In genomic region chr11:90616431-90616830, GRCm38 (mm10) we compare ENCODE assay signal across 10 mouse cellular contexts. TPM values are rescaled to one million over a fixed set of nuclear protein-coding genes. Genes with fewer than 3 reads are reported as not detected.
DNase-seq lines count a peak whose midpoint lies in the region; ATAC-seq and TF ChIP-seq lines count a peak whose summit lies in the region.
"Had no signal": no experiment of that assay in that cellular context is flagged by ENCODE, and none has a peak within 500 bp of the region (broad histone marks: within the 10 kb centered on the region; RNA-seq: fewer than 3 reads in every experiment).

No protein-coding gene starts in this region.

- no peak overlapping the region for H3K27ac ChIP-seq in embryonic facial prominence, embryonic 11.5 days (replicated peaks; ENCODE audit: low read depth, low read length)
- H3K27ac ChIP-seq in embryonic facial prominence, embryonic 10.5 days (replicated peaks): no peak overlapping the region
- H3K27ac ChIP-seq: midbrain, embryonic 13.5 days had no signal

- no peak for ATAC-seq in embryonic facial prominence, embryonic 11.5 days (replicated peaks; ENCODE audit: insufficient number of reproducible peaks, low FRiP score, low TSS enrichment, low read depth)
- ATAC-seq: midbrain, embryonic 13.5 days had no signal

- H3K9ac ChIP-seq in embryonic facial prominence, embryonic 11.5 days (replicated peaks; ENCODE audit: low read length): no peak overlapping the region
- H3K9ac ChIP-seq: midbrain, embryonic 13.5 days had no signal

- peak; percentile 36; the same call in 1 of the 2 replicates for TF ChIP-seq CTCF in lung, adult 2 months (IDR thresholded peaks at IDR 0.05; ENCODE audit: insufficient read depth, low read length)
- TF ChIP-seq CTCF in brain, embryonic 14.5 days (IDR thresholded peaks at IDR 0.05; ENCODE audit: borderline replicate concordance, extremely low read depth, insufficient read depth, insufficient read length): no peak

- H3K4me1 ChIP-seq in embryonic facial prominence, embryonic 11.5 days (ENCODE audit: control insufficient read depth, insufficient read depth, low read length): no peaks in the 10 kb centered on the region
- H3K4me1 ChIP-seq in embryonic facial prominence, embryonic 10.5 days: no peaks in the 10 kb centered on the region
- H3K4me1 ChIP-seq in lung, adult 2 months (ENCODE audit: control insufficient read depth, insufficient read depth, low read length): peaks cover 6% of the 10 kb centered on the region; the same call in 1 of the 2 replicates
- H3K4me1 ChIP-seq: midbrain, embryonic 13.5 days had no signal

- TF ChIP-seq POLR2A in lung, adult 2 months (IDR thresholded peaks at IDR 0.05; ENCODE audit: borderline replicate concordance, extremely low read depth, low read depth, low read length): no peak
- TF ChIP-seq POLR2A in brain, embryonic 14.5 days (IDR thresholded peaks at IDR 0.05; ENCODE audit: borderline replicate concordance, extremely low read depth, insufficient read depth, insufficient read length, poor library complexity, severe bottlenecking): no peak

- H3K27me3 ChIP-seq in embryonic facial prominence, embryonic 11.5 days (ENCODE audit: control insufficient read depth, insufficient read depth, low read length): no peaks in the 10 kb centered on the region
- H3K27me3 ChIP-seq in embryonic facial prominence, embryonic 10.5 days (replicated peaks; ENCODE audit: low read depth, poor library complexity, severe bottlenecking): no peaks in the 10 kb centered on the region
- H3K27me3 ChIP-seq: midbrain, embryonic 13.5 days had no signal

- H3K36me3 ChIP-seq in embryonic facial prominence, embryonic 11.5 days (replicated peaks; ENCODE audit: control insufficient read depth, insufficient read depth, low read depth, low read length): no peaks in the 10 kb centered on the region
- peaks cover 75% of the 10 kb centered on the region for H3K36me3 ChIP-seq in embryonic facial prominence, embryonic 10.5 days (replicated peaks)

- no peak overlapping the region for H3K4me3 ChIP-seq in embryonic facial prominence, embryonic 11.5 days (ENCODE audit: low read depth, low read length)
- no peak overlapping the region for H3K4me3 ChIP-seq in embryonic facial prominence, embryonic 10.5 days
- no peak overlapping the region for H3K4me3 ChIP-seq in lung, adult 2 months (replicated peaks; ENCODE audit: extremely low read depth, low read depth, low read length)
- H3K4me3 ChIP-seq: midbrain, embryonic 13.5 days had no signal

- DNase-seq in embryonic facial prominence, embryonic 11.5 days (ENCODE audit: low spot score): peak; percentile 53
- DNase-seq in embryonic facial prominence, embryonic 10.5 days (ENCODE audit: low spot score): no peak
- no peak for DNase-seq in lung, adult 2 months
- no peak for DNase-seq in lung, adult 18-20 months
- peak; percentile 62 for DNase-seq in brain, embryonic 14.5 days (ENCODE audit: low read depth)
- DNase-seq in retina, embryonic 14.5 days (ENCODE audit: low spot score): peak; percentile 78
- no peak for DNase-seq in spleen, postnatal 36 days (ENCODE audit: low spot score in 2 of 2)
- DNase-seq in right cerebral cortex, postnatal 36 days (ENCODE audit: low spot score in 2 of 2): no peak
- DNase-seq: right cerebral cortex, postnatal 14 days had no signal

- no peak overlapping the region for H3K4me2 ChIP-seq in embryonic facial prominence, embryonic 11.5 days (ENCODE audit: low read depth, low read length)
- H3K4me2 ChIP-seq: midbrain, embryonic 13.5 days had no signal

- H3K9me3 ChIP-seq in embryonic facial prominence, embryonic 11.5 days (replicated peaks; ENCODE audit: control insufficient read depth, low read length): no peaks in the 10 kb centered on the region
- no peaks in the 10 kb centered on the region for H3K9me3 ChIP-seq in embryonic facial prominence, embryonic 10.5 days
- H3K9me3 ChIP-seq: midbrain, embryonic 13.5 days had no signal

RNA-seq across cellular contexts. Expression of gene Stxbp4, which starts 21.5 kb away (rescaled TPM):
- polyA plus RNA-seq in embryonic facial prominence, embryonic 11.5 days (2014; fragmentation: Nextera tagmentation; extraction: Ambion mirVana): 35.1 and 38.2 TPM in 2 replicates
- polyA plus RNA-seq in embryonic facial prominence, embryonic 10.5 days (2016; fragmentation: Nextera tagmentation; extraction: Ambion mirVana): 37.9 and 38.6 TPM in 2 replicates
- polyA plus RNA-seq in lung, adult 2 months (2012; rRNA removed): 2.4 and 3.4 TPM in 2 replicates
- 8.4 and 12.3 TPM in 2 replicates for polyA plus RNA-seq in brain, embryonic 14.5 days (2012; rRNA removed)

RNA-seq across cellular contexts. Expression of gene Cox11, which starts 21.5 kb away (rescaled TPM):
- polyA plus RNA-seq in embryonic facial prominence, embryonic 11.5 days (2014; fragmentation: Nextera tagmentation; extraction: Ambion mirVana): 28.6 and 30.5 TPM in 2 replicates
- polyA plus RNA-seq in embryonic facial prominence, embryonic 10.5 days (2016; fragmentation: Nextera tagmentation; extraction: Ambion mirVana): 30.2 and 36.4 TPM in 2 replicates
- polyA plus RNA-seq in lung, adult 2 months (2012; rRNA removed): 6.9 and 11.9 TPM in 2 replicates
- polyA plus RNA-seq in brain, embryonic 14.5 days (2012; rRNA removed): 30.7 and 32.7 TPM in 2 replicates

Comparison
In these comparisons a context has a peak if more than half of its experiments do, and no peak if none do; other contexts are left out.
1. DNase-seq: peak in embryonic facial prominence, embryonic 11.5 days (single experiment), brain, embryonic 14.5 days (single experiment) and retina, embryonic 14.5 days (single experiment); none in embryonic facial prominence, embryonic 10.5 days (single experiment), lung, adult 2 months (single experiment), lung, adult 18-20 months (0 of 2), spleen, postnatal 36 days (0 of 2) and right cerebral cortex, postnatal 36 days (0 of 2).